Mouse (Mus musculus): Measurements from ENCODE around the gene Polrmt. TPM values are rescaled to one million over a fixed set of nuclear protein-coding genes. Genes with fewer than 3 reads are reported as not detected.

Polrmt gene
- polyA plus RNA-seq, 1 experiment from 2014 or later, result 40.1 TPM

- Histone ChIP-seq H3K9ac (ENCODE audit: low read length) (no peak overlapping the region), H3K27ac (ENCODE audit: low read depth) (no peak overlapping the region), H3K4me2 (ENCODE audit: low read length) (no peak overlapping the region), H3K27me3 (replicated peaks; ENCODE audit: control insufficient read depth, insufficient read depth, low read length) (no peaks in the 10 kb centered on the region), H3K9me3 (ENCODE audit: control insufficient read depth, low read length) (no peaks in the 10 kb centered on the region), H3K4me1 (replicated peaks; ENCODE audit: control insufficient read depth, insufficient read depth, low read length) (peaks cover 6% of the 10 kb centered on the region; the same call in 1 of the 2 replicates), H3K36me3 (ENCODE audit: control insufficient read depth, insufficient read depth, low read length) (peaks cover 50% of the 10 kb centered on the region), H3K4me3 (ENCODE audit: low read depth, low read length) (no peak overlapping the region)
- ATAC-seq (replicated peaks; ENCODE audit: low FRiP score, low TSS enrichment, low read depth) (no peak), DNase-seq (ENCODE audit: low spot score) (no peak)
- WGBS, result 87% methylated on average over 24 of the region's 24 CpGs
These were observed 10.3 kb upstream of the Polrmt start for GRCm38 (mm10) chr10:79756660-79757059.

GRCm38 (mm10) chr10:79755854-79756253 is 9.5 kb upstream of the Polrmt start:
- Histone ChIP-seq H3K4me2 (ENCODE audit: low read length) (no peak overlapping the region), H3K27ac (ENCODE audit: low read depth) (no peak overlapping the region), H3K9me3 (ENCODE audit: control insufficient read depth, low read length) (no peaks in the 10 kb centered on the region), H3K36me3 (ENCODE audit: control insufficient read depth, insufficient read depth, low read length) (peaks cover 42% of the 10 kb centered on the region), H3K27me3 (replicated peaks; ENCODE audit: control insufficient read depth, insufficient read depth, low read length) (no peaks in the 10 kb centered on the region), H3K4me3 (ENCODE audit: low read depth, low read length) (no peak overlapping the region), H3K9ac (ENCODE audit: low read length) (no peak overlapping the region), H3K4me1 (replicated peaks; ENCODE audit: control insufficient read depth, insufficient read depth, low read length) (peaks cover 6% of the 10 kb centered on the region; the same call in 1 of the 2 replicates)
- ATAC-seq (replicated peaks; ENCODE audit: low FRiP score, low TSS enrichment, low read depth), result no peak
- DNase-seq (ENCODE audit: low spot score), result no peak
- 89% methylated on average over 3 of the region's 3 CpGs for WGBS

GRCm38 (mm10) chr10:79754856-79755516 is 8.6 kb upstream of the Polrmt start, which contains the start of gene Fgf22:
Gene Fgf22 (plus strand): TSS chr10:79755076.
- no peaks in the 10 kb centered on the region for H3K9me3 ChIP-seq (ENCODE audit: control insufficient read depth, low read length)
- H3K4me1 ChIP-seq (replicated peaks; ENCODE audit: control insufficient read depth, insufficient read depth, low read length), result peaks cover 6% of the 10 kb centered on the region; the same call in 1 of the 2 replicates
- H3K27ac ChIP-seq (ENCODE audit: low read depth), result no peak within 1 kb of the TSS
- H3K9ac ChIP-seq (ENCODE audit: low read length), result no peak within 1 kb of the TSS
- under 1% methylated on average over 36 of the region's 36 CpGs for WGBS
- H3K36me3 ChIP-seq (ENCODE audit: control insufficient read depth, insufficient read depth, low read length), result peaks cover 35% of the 10 kb centered on the region
- H3K27me3 ChIP-seq (replicated peaks; ENCODE audit: control insufficient read depth, insufficient read depth, low read length), result no peaks in the 10 kb centered on the region
- DNase-seq (ENCODE audit: low spot score), result peak; percentile 70
- peak within 1 kb of the TSS; percentile 55 for H3K4me2 ChIP-seq (ENCODE audit: low read length)
- peak within 1 kb of the TSS; percentile 23; the same call in 1 of the 2 replicates for H3K4me3 ChIP-seq (ENCODE audit: low read depth, low read length)
- ATAC-seq (replicated peaks; ENCODE audit: low FRiP score, low TSS enrichment, low read depth), result peak; percentile 75

DNA sequence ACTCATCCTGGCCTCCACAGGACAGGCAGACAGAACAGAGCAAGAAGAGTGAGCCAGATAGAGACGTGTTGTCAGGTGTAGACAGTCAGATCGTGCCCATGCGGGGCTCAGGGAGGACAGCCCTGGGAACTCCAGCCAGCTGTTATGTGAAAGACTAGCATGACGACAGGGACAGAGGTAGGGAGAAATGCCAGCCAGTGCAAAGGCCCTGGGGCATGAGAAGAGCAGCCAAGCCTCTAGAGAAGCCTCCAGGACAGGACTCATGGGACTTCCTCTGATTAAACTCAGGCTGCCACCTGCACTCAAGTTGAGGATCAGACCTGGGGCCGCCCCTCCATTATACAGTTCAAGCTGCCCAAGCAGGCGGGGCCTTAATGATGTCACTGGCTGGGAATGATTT is 2.1 kb upstream of the Polrmt start:
- Histone ChIP-seq H3K4me1 (replicated peaks; ENCODE audit: control insufficient read depth, insufficient read depth, low read length) (peaks cover 4% of the 10 kb centered on the region; the same call in 1 of the 2 replicates), H3K27ac (ENCODE audit: low read depth) (no peak overlapping the region), H3K4me3 (ENCODE audit: low read depth, low read length) (no peak overlapping the region), H3K36me3 (ENCODE audit: control insufficient read depth, insufficient read depth, low read length) (peaks cover 10% of the 10 kb centered on the region), H3K9ac (ENCODE audit: low read length) (no peak overlapping the region), H3K9me3 (ENCODE audit: control insufficient read depth, low read length) (no peaks in the 10 kb centered on the region), H3K27me3 (replicated peaks; ENCODE audit: control insufficient read depth, insufficient read depth, low read length) (no peaks in the 10 kb centered on the region), H3K4me2 (ENCODE audit: low read length) (no peak overlapping the region)
- 85% methylated on average over 6 of the region's 6 CpGs for WGBS
- ATAC-seq (replicated peaks; ENCODE audit: low FRiP score, low TSS enrichment, low read depth) (no peak), DNase-seq (ENCODE audit: low spot score) (no peak)

- Histone ChIP-seq H3K27ac (ENCODE audit: low read depth) (no peak overlapping the region), H3K4me3 (ENCODE audit: low read depth, low read length) (no peak overlapping the region), H3K4me1 (replicated peaks; ENCODE audit: control insufficient read depth, insufficient read depth, low read length) (peaks cover 4% of the 10 kb centered on the region; the same call in 1 of the 2 replicates), H3K9me3 (ENCODE audit: control insufficient read depth, low read length) (no peaks in the 10 kb centered on the region), H3K4me2 (ENCODE audit: low read length) (peak overlapping the region; percentile 71), H3K9ac (ENCODE audit: low read length) (no peak overlapping the region), H3K36me3 (ENCODE audit: control insufficient read depth, insufficient read depth, low read length) (peaks cover 27% of the 10 kb centered on the region), H3K27me3 (replicated peaks; ENCODE audit: control insufficient read depth, insufficient read depth, low read length) (no peaks in the 10 kb centered on the region)
- WGBS, result 19% methylated on average over 6 of the region's 6 CpGs
- ATAC-seq (replicated peaks; ENCODE audit: low FRiP score, low TSS enrichment, low read depth) (peak; percentile 52), DNase-seq (ENCODE audit: low spot score) (no peak)
These were observed 382 bp upstream of the Polrmt start for GRCm38 (mm10) chr10:79746774-79747151.

DNA sequence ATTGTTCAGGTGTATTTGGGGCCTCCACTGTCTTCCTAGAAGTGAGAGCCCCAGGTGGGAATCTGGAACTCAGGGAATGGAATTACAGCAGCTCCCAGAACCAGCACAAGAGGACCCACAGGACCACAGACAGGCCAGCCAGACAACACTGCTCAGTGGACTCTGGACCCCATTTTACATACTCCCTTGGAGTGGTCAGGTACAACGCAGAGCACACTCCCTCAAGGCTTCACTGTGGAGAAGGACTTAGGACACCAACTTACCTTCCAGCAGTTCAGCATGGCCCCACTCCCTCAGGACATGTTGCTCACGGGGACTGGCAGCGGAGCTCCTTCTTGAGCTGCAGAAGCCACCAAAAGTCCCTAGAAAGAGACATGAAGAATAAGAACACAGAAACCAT is 970 bp downstream of the Polrmt start:
- no peak for DNase-seq (ENCODE audit: low spot score)
- 95% methylated on average over 3 of the region's 3 CpGs for WGBS
- Histone ChIP-seq H3K36me3 (ENCODE audit: control insufficient read depth, insufficient read depth, low read length) (peaks cover 40% of the 10 kb centered on the region), H3K9me3 (ENCODE audit: control insufficient read depth, low read length) (peaks cover 11% of the 10 kb centered on the region), H3K27ac (ENCODE audit: low read depth) (no peak overlapping the region), H3K27me3 (replicated peaks; ENCODE audit: control insufficient read depth, insufficient read depth, low read length) (no peaks in the 10 kb centered on the region), H3K9ac (ENCODE audit: low read length) (no peak overlapping the region), H3K4me3 (ENCODE audit: low read depth, low read length) (peak overlapping the region; percentile 74), H3K4me1 (replicated peaks; ENCODE audit: control insufficient read depth, insufficient read depth, low read length) (peaks cover 4% of the 10 kb centered on the region; the same call in 1 of the 2 replicates), H3K4me2 (ENCODE audit: low read length) (peak overlapping the region; percentile 71)
- ATAC-seq (replicated peaks; ENCODE audit: low FRiP score, low TSS enrichment, low read depth), result no peak

DNA sequence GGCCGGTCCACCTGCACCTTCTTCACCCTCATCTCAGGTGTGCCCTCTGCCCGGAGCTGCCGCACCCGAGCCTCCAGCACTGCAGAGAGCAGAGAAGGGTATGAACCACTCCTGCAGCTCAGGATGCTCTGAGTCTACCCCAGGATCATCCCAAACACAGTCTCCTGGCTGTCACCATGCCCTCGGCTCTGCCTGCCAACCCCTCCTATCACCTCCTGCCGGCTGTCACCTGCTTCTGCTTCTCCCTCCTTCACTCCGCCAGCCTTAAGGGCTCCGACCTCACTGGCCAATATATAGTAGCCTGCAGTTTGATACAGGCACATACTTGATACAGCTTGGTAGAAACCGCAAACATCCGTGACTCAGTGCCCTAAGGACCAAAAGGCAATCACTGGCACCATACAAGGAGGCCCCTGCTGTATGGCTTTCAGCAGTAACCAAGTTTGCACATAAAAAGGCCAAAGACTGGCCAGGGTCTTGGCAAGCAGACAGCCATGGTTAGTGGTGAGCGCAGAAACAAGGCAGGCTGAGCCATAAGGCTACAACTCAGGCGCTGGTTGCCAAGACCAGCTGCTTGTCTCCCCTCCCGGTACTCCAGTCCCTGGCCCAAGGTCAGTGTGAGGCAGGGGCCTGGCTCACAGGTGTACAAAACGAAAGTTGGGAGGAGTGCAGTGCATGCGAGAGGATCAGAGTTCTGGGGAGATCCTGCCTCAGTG is 2.6 kb downstream of the Polrmt start:
- ATAC-seq (replicated peaks; ENCODE audit: low FRiP score, low TSS enrichment, low read depth), result no peak
- whole genome bisulfite sequencing, result 92% methylated on average over 15 of the region's 15 CpGs
- H3K4me1 ChIP-seq (replicated peaks; ENCODE audit: control insufficient read depth, insufficient read depth, low read length), result peaks cover 4% of the 10 kb centered on the region; the same call in 1 of the 2 replicates
- no peak for DNase-seq (ENCODE audit: low spot score)
- peaks cover 27% of the 10 kb centered on the region for H3K9me3 ChIP-seq (ENCODE audit: control insufficient read depth, low read length)
- no peak overlapping the region for H3K27ac ChIP-seq (ENCODE audit: low read depth)
- no peak overlapping the region for H3K4me3 ChIP-seq (ENCODE audit: low read depth, low read length)
- H3K27me3 ChIP-seq (replicated peaks; ENCODE audit: control insufficient read depth, insufficient read depth, low read length), result no peaks in the 10 kb centered on the region
- peaks cover 56% of the 10 kb centered on the region for H3K36me3 ChIP-seq (ENCODE audit: control insufficient read depth, insufficient read depth, low read length)
- no peak overlapping the region for H3K9ac ChIP-seq (ENCODE audit: low read length)
- no peak overlapping the region for H3K4me2 ChIP-seq (ENCODE audit: low read length)

DNA sequence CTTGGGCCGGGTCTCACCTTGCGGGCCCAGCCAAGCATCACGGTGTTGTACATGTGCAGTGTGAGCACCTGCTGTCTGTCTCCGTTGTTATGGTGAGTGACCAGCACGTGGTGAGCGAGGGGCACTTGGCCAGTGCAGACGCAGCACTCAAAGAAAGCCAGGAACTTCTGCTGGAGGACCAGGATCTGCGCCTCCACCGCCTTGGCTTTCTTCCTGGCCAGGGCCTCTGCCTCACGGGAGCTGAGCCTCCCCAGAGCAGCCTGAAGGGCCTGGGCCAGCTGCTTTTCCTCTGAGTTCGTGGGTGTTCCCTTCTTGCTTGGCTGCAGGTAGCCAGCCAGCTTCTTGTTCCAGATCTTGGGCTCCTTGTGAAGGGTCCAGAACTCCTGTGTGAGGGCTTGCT is 3.2 kb downstream of the Polrmt start:
- Histone ChIP-seq H3K9ac (ENCODE audit: low read length) (no peak overlapping the region), H3K27ac (ENCODE audit: low read depth) (no peak overlapping the region), H3K4me3 (ENCODE audit: low read depth, low read length) (no peak overlapping the region), H3K27me3 (replicated peaks; ENCODE audit: control insufficient read depth, insufficient read depth, low read length) (no peaks in the 10 kb centered on the region), H3K4me2 (ENCODE audit: low read length) (no peak overlapping the region), H3K4me1 (replicated peaks; ENCODE audit: control insufficient read depth, insufficient read depth, low read length) (peaks cover 4% of the 10 kb centered on the region; the same call in 1 of the 2 replicates), H3K9me3 (ENCODE audit: control insufficient read depth, low read length) (peaks cover 33% of the 10 kb centered on the region), H3K36me3 (ENCODE audit: control insufficient read depth, insufficient read depth, low read length) (peaks cover 63% of the 10 kb centered on the region)
- DNase-seq (ENCODE audit: low spot score) (no peak), ATAC-seq (replicated peaks; ENCODE audit: low FRiP score, low TSS enrichment, low read depth) (no peak)
- WGBS, result 92% methylated on average over 11 of the region's 11 CpGs

Data from intestine, embryonic 14.5 days (tissue).